Comparison of ENCODE assay signal across 8 mouse cellular contexts in genomic region chr11:87639206-87639605, GRCm38 (mm10). TPM values are rescaled to one million over a fixed set of nuclear protein-coding genes. Genes with fewer than 3 reads are reported as not detected.
A peak's percentile ranks its signal among the peaks of the same experiment; 100 is the strongest.
DNase-seq lines count a peak whose midpoint lies in the region; ATAC-seq and TF ChIP-seq lines count a peak whose summit lies in the region.

No protein-coding gene starts in this region.

- H3K27ac ChIP-seq in gastrocnemius, adult 2 months = peak overlapping the region; percentile 84
- H3K27ac ChIP-seq in hindbrain, embryonic 15.5 days (replicated peaks) = peak overlapping the region; percentile 7; the same call in 1 of the 2 replicates
- peak overlapping the region; percentile 64 for H3K27ac ChIP-seq in liver, embryonic 12.5 days
- peak overlapping the region; percentile 71 for H3K27ac ChIP-seq in stomach, postnatal 0 days (replicated peaks)

- peak overlapping the region; percentile 56 for H3K9ac ChIP-seq in hindbrain, embryonic 15.5 days
- peak overlapping the region; percentile 73 for H3K9ac ChIP-seq in liver, embryonic 12.5 days
- H3K9ac ChIP-seq in stomach, postnatal 0 days (ENCODE audit: low read length) = peak overlapping the region; percentile 78

- H3K9me3 ChIP-seq in hindbrain, embryonic 15.5 days = no peaks in the 10 kb centered on the region
- H3K9me3 ChIP-seq in liver, embryonic 12.5 days (replicated peaks) = no peaks in the 10 kb centered on the region
- no peaks in the 10 kb centered on the region for H3K9me3 ChIP-seq in stomach, postnatal 0 days (ENCODE audit: control insufficient read depth, low read length)

- intact Hi-C loops in gastrocnemius, adult 2 months (cut with DNase I) = no loop called here

- peaks cover 5% of the 10 kb centered on the region; the same call in 1 of the 2 replicates for H3K36me3 ChIP-seq in hindbrain, embryonic 15.5 days
- H3K36me3 ChIP-seq in liver, embryonic 12.5 days = no peaks in the 10 kb centered on the region
- H3K36me3 ChIP-seq in stomach, postnatal 0 days (ENCODE audit: control insufficient read depth, insufficient read depth, low read length) = no peaks in the 10 kb centered on the region

- peak overlapping the region; percentile 79 for H3K4me3 ChIP-seq in gastrocnemius, adult 2 months
- H3K4me3 ChIP-seq in hindbrain, embryonic 15.5 days = peak overlapping the region; percentile 36
- peak overlapping the region; percentile 57 for H3K4me3 ChIP-seq in liver, embryonic 12.5 days
- H3K4me3 ChIP-seq in stomach, postnatal 0 days (ENCODE audit: low read depth, low read length) = peak overlapping the region; percentile 43

- H3K4me1 ChIP-seq in hindbrain, embryonic 15.5 days (replicated peaks) = peaks cover 5% of the 10 kb centered on the region
- peaks cover 13% of the 10 kb centered on the region for H3K4me1 ChIP-seq in liver, embryonic 12.5 days
- no peaks in the 10 kb centered on the region for H3K4me1 ChIP-seq in stomach, postnatal 0 days (replicated peaks; ENCODE audit: control insufficient read depth, insufficient read depth)

- no peak for TF ChIP-seq EP300 in stomach, postnatal 0 days (optimal IDR thresholded peaks at IDR 0.05)

- peak; percentile 69; the same call in 1 of the 2 replicates for ATAC-seq in hindbrain, embryonic 15.5 days (ENCODE audit: low FRiP score, low read depth)
- peak; percentile 96 for ATAC-seq in liver, embryonic 12.5 days
- peak; percentile 92 for ATAC-seq in monocyte, adult 5-6 weeks (replicated peaks; ENCODE audit: insufficient number of reproducible peaks, low FRiP score, low TSS enrichment, poor library complexity, severe bottlenecking)
- ATAC-seq in stomach, postnatal 0 days (ENCODE audit: low FRiP score, low TSS enrichment) = peak; percentile 95

- peak overlapping the region; percentile 65 for H3K4me2 ChIP-seq in hindbrain, embryonic 15.5 days
- H3K4me2 ChIP-seq in liver, embryonic 12.5 days = peak overlapping the region; percentile 88
- H3K4me2 ChIP-seq in stomach, postnatal 0 days (replicated peaks; ENCODE audit: low read depth) = peak overlapping the region; percentile 79

- no peak for TF ChIP-seq CTCF in gastrocnemius, adult 2 months (IDR thresholded peaks at IDR 0.05)
- TF ChIP-seq CTCF in stomach, postnatal 0 days (IDR thresholded peaks at IDR 0.05; ENCODE audit: low read depth) = no peak

- WGBS in hindbrain, embryonic 15.5 days = 1% methylated on average over 29 of the region's 29 CpGs
- WGBS in liver, embryonic 12.5 days (ENCODE audit: insufficient replicate concordance) = under 1% methylated on average over 29 of the region's 29 CpGs
- WGBS in stomach, postnatal 0 days = under 1% methylated on average over 29 of the region's 29 CpGs

- DNase-seq in adrenal gland, adult 18-20 months (ENCODE audit: low spot score in 2 of 2) = peak; percentile 66 to 72
- DNase-seq in cerebellum, adult 9-11 months = peak; percentile 69
- DNase-seq in gastrocnemius, adult 2 months = peak; percentile 71
- DNase-seq in stomach, postnatal 0 days (ENCODE audit: low spot score) = peak; percentile 84
- DNase-seq in layer of hippocampus, adult 11-12 months (ENCODE audit: low spot score) = no peak

- no peaks in the 10 kb centered on the region for H3K27me3 ChIP-seq in hindbrain, embryonic 15.5 days
- H3K27me3 ChIP-seq in liver, embryonic 12.5 days (replicated peaks) = no peaks in the 10 kb centered on the region
- no peaks in the 10 kb centered on the region for H3K27me3 ChIP-seq in stomach, postnatal 0 days (ENCODE audit: control insufficient read depth, insufficient read depth, low read length)

RNA-seq across cellular contexts. Expression of gene Hsf5, which starts 22.2 kb away (rescaled TPM):
- under 1 TPM; 0.06 to 0.07 TPM for total RNA-seq in adrenal gland, adult 18-20 months (2021)
- not detected for total RNA-seq in gastrocnemius, adult 2 months (2021)
- 0.52 and 0.54 TPM in 2 replicates for polyA plus RNA-seq in hindbrain, embryonic 15.5 days (2015; fragmentation: Nextera tagmentation; extraction: Ambion mirVana)
- polyA plus RNA-seq in liver, embryonic 12.5 days (2016; fragmentation: Nextera tagmentation; extraction: Ambion mirVana) = 0.02 and 0.05 TPM in 2 replicates
- total RNA-seq in monocyte, adult 5-6 weeks (2017) = 1.2 TPM in 1 of 3 replicates, not detected in the others
- 0.12 TPM in 1 of 2 replicates, not detected in the other for polyA plus RNA-seq in stomach, postnatal 0 days (2015; fragmentation: Nextera tagmentation; extraction: Ambion mirVana)

RNA-seq across cellular contexts. Expression of gene Rnf43, which starts 23.3 kb away (rescaled TPM):
- total RNA-seq in adrenal gland, adult 18-20 months (2021) = 1 to 10 TPM; 4.7 to 5.1 TPM
- under 1 TPM; 0.39 to 0.89 TPM for total RNA-seq in gastrocnemius, adult 2 months (2021)
- polyA plus RNA-seq in hindbrain, embryonic 15.5 days (2015; fragmentation: Nextera tagmentation; extraction: Ambion mirVana) = 0.65 and 0.75 TPM in 2 replicates
- 5.3 and 6.9 TPM in 2 replicates for polyA plus RNA-seq in liver, embryonic 12.5 days (2016; fragmentation: Nextera tagmentation; extraction: Ambion mirVana)
- total RNA-seq in monocyte, adult 5-6 weeks (2017) = 5.8 to 17.9 TPM (median 10.8 TPM) in 3 replicates
- 6.6 and 7.4 TPM in 2 replicates for polyA plus RNA-seq in stomach, postnatal 0 days (2015; fragmentation: Nextera tagmentation; extraction: Ambion mirVana)

RNA-seq across cellular contexts. Expression of gene Mtmr4, which starts 47.2 kb away (rescaled TPM):
- 10 to 100 TPM; 25.6 to 29.7 TPM for total RNA-seq in adrenal gland, adult 18-20 months (2021)
- total RNA-seq in gastrocnemius, adult 2 months (2021) = 10 to 100 TPM; 10.6 to 12.4 TPM
- polyA plus RNA-seq in hindbrain, embryonic 15.5 days (2015; fragmentation: Nextera tagmentation; extraction: Ambion mirVana) = 50.1 and 50.7 TPM in 2 replicates
- 17.5 and 19.3 TPM in 2 replicates for polyA plus RNA-seq in liver, embryonic 12.5 days (2016; fragmentation: Nextera tagmentation; extraction: Ambion mirVana)
- total RNA-seq in monocyte, adult 5-6 weeks (2017) = 11.0 to 19.0 TPM (median 13.7 TPM) in 3 replicates
- polyA plus RNA-seq in stomach, postnatal 0 days (2015; fragmentation: Nextera tagmentation; extraction: Ambion mirVana) = 9.4 and 11.5 TPM in 2 replicates

Comparison
In these comparisons a context has a peak if more than half of its experiments do, and no peak if none do; other contexts are left out.
1. H3K27ac ChIP-seq: peak in every context shown above with its lines; median percentile 84 in gastrocnemius, adult 2 months; 71 in stomach, postnatal 0 days; 64 in liver, embryonic 12.5 days; 7 in hindbrain, embryonic 15.5 days.